Mouse (Mus musculus) liver, embryonic 14.5 days (tissue): Measurements from ENCODE around the gene Pdzd3.

Experiments
- CTCF ChIP-seq: IDR thresholded peaks from 2 replicates; pipeline ENCODE4 v1.5.1; 2016; ENCODE audit warnings: antibody characterized with exemption, low read depth, control low read depth
- EP300 ChIP-seq: IDR thresholded peaks from 2 replicates; pipeline ENCODE4 v1.6.1; 2016; ENCODE audit warnings: antibody characterized with exemption, low read depth

DNA sequence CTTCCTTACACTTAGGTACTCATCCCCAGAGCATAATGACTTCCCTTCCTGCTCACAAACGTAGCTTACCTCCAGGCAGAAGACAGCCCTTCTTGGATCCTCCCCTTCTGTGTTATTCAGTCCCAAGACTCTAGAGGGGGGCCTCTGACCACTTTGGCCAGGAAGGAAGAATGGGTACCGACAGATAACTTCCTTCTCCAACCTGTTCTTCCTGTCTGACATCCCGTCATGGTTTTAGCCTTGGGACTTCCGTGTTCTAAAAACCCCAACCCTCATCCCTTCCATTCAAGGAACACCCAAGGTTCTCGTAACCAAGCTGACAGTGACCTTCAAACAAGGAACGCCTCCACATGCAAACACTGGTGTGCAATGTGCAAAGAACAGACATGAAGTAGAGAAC lies 17.2 kb upstream of the Pdzd3 start, which contains the start of gene Nlrx1:
- no peak for TF ChIP-seq CTCF
- no peak for TF ChIP-seq EP300
